Mouse (Mus musculus) G1E (cell line): Measurements from ENCODE around the gene Cmip. TPM values are rescaled to one million over a fixed set of nuclear protein-coding genes. Genes with fewer than 3 reads are reported as not detected.

Experiments used
- ATAC-seq: 2 replicates; pipeline ENCODE4 v1.8.0; 2016; ENCODE audit warnings: mild to moderate bottlenecking; ENCODE audit not compliant: insufficient number of reproducible peaks, poor library complexity, low FRiP score, severe bottlenecking; ENCODE audit errors: extremely low read depth
- DNase-seq: peaks from one replicate; pipeline ENCODE4 v3.0.0; 2012; ENCODE audit warnings: low spot score
- H3K27me3 ChIP-seq: 2 replicates; pipeline ENCODE4 v1.6.1; 2012; ENCODE audit warnings: mild to moderate bottlenecking, low read length, inconsistent platforms; ENCODE audit not compliant: insufficient read depth
- H3K36me3 ChIP-seq: replicated peaks from 2 replicates; pipeline ENCODE3; 2012; ENCODE audit warnings: mild to moderate bottlenecking, inconsistent platforms
- H3K4me1 ChIP-seq: 2 replicates; pipeline ENCODE4 v1.6.1; 2012; ENCODE audit warnings: low read depth, low read length, inconsistent platforms, mixed read lengths; ENCODE audit not compliant: insufficient read depth
- H3K4me3 ChIP-seq: 2 replicates; pipeline ENCODE4 v1.5.1; 2012; ENCODE audit warnings: low read depth, mild to moderate bottlenecking, inconsistent platforms, low read length, moderate library complexity, mixed read lengths
- H3K9me3 ChIP-seq: replicated peaks from 2 replicates; pipeline ENCODE4 v1.6.1; 2012; ENCODE audit warnings: inconsistent platforms
- CTCF ChIP-seq: IDR thresholded peaks from 2 replicates; pipeline ENCODE4 v1.5.1; 2012; ENCODE audit warnings: low read depth, low read length, inconsistent platforms, mixed read lengths
- GATA1 ChIP-seq: IDR thresholded peaks from 2 replicates; pipeline ENCODE4 v1.6.1; 2012; ENCODE audit warnings: borderline replicate concordance, low read length, inconsistent platforms, mixed read lengths
- GATA2 ChIP-seq: IDR thresholded peaks from 2 replicates; pipeline ENCODE4 v1.6.1; 2012; ENCODE audit warnings: low read depth, low read length, inconsistent platforms, borderline replicate concordance
- POLR2AphosphoS5 ChIP-seq: IDR thresholded peaks from 2 replicates; pipeline ENCODE4 v1.6.1; 2012; ENCODE audit warnings: low read depth, low read length, inconsistent platforms; ENCODE audit not compliant: insufficient replicate concordance
- TAL1 ChIP-seq: conservative IDR thresholded peaks from 2 replicates; pipeline ENCODE4 v1.6.1; 2012; ENCODE audit warnings: low read depth, low read length, inconsistent platforms, mixed read lengths
- polyA plus RNA-seq: library from polyadenylated mRNA; stranded (reverse); fragments of >175 nt; gene quantifications from 2 replicates; pipeline ENCODE4 v1.2.3, GENCODE M21; 2012
- total RNA-seq, 2 experiments: library from RNA; stranded (forward) in 1 of 2; stranded (reverse) in 1 of 2; fragments of 200-1000 nt in 1 of 2; fragments of >200 nt in 1 of 2; fragmentation: Nextera tagmentation in 1 of 2; gene quantifications; 2 replicates each; pipeline ENCODE4 v1.2.3; 2014 to 2017

Cmip gene
- total and polyA plus RNA-seq, 3 experiments = 5.8 to 88.8 (median 65.3) TPM

DNA sequence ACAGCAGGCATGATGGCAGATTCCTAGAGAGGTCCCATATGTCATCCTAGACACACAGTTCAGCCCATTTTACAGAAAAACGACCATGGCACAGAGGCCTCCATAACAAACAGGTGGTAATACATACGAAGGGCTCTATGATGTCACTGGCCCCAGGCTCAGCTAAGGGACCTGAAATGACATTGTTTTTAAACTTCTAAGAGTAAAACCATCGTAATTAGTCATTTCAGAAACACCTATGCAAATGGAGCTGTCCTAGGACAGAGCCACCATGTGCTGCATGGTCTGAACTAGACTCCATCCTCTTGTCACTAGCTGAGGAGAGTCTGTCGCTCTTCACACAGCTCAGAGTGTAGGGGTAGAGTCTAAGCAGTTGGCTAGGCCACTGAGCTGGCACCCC lies 173.8 kb downstream of the Cmip start:
- Histone ChIP-seq H3K9me3 (no peaks in the 10 kb centered on the region), H3K36me3 (peaks cover 98% of the 10 kb centered on the region), H3K27me3 (no peaks in the 10 kb centered on the region), H3K4me1 (no peaks in the 10 kb centered on the region), H3K4me3 (no peak overlapping the region)
- no peak for DNase-seq
- no peak for TF ChIP-seq GATA1
- TF ChIP-seq TAL1 = no peak
- ATAC-seq = no peak

- ATAC-seq (no peak), DNase-seq (no peak)
- TF ChIP-seq GATA1 (no peak), CTCF (no peak), TAL1 (no peak), POLR2AphosphoS5 (no peak), GATA2 (no peak)
- Histone ChIP-seq H3K4me1 (no peaks in the 10 kb centered on the region), H3K4me3 (no peak overlapping the region), H3K36me3 (peaks cover 99% of the 10 kb centered on the region), H3K9me3 (no peaks in the 10 kb centered on the region), H3K27me3 (no peaks in the 10 kb centered on the region)
Measured at GRCm38 (mm10) chr8:117431554-117431953, 174.7 kb downstream of the Cmip start.

GRCm38 (mm10) chr8:117432111-117432510 lies 175.2 kb downstream of the Cmip start:
- H3K4me1 ChIP-seq = no peaks in the 10 kb centered on the region
- no peak for DNase-seq
- H3K27me3 ChIP-seq = no peaks in the 10 kb centered on the region
- no peak for TF ChIP-seq GATA1
- no peak for TF ChIP-seq GATA2
- TF ChIP-seq POLR2AphosphoS5 = no peak
- no peak for TF ChIP-seq TAL1
- TF ChIP-seq CTCF = no peak
- H3K36me3 ChIP-seq = peaks cover 99% of the 10 kb centered on the region
- no peak overlapping the region for H3K4me3 ChIP-seq
- ATAC-seq = no peak
- no peaks in the 10 kb centered on the region for H3K9me3 ChIP-seq

GRCm38 (mm10) chr8:117433968-117434367 lies 177.1 kb downstream of the Cmip start:
- H3K36me3 ChIP-seq = peaks cover 100% of the 10 kb centered on the region
- H3K4me1 ChIP-seq = no peaks in the 10 kb centered on the region
- no peak for DNase-seq
- H3K9me3 ChIP-seq = no peaks in the 10 kb centered on the region
- TF ChIP-seq CTCF = no peak
- TF ChIP-seq GATA1 = no peak
- no peak for TF ChIP-seq GATA2
- no peak for TF ChIP-seq POLR2AphosphoS5
- ATAC-seq = no peak
- H3K27me3 ChIP-seq = no peaks in the 10 kb centered on the region
- no peak overlapping the region for H3K4me3 ChIP-seq

DNA sequence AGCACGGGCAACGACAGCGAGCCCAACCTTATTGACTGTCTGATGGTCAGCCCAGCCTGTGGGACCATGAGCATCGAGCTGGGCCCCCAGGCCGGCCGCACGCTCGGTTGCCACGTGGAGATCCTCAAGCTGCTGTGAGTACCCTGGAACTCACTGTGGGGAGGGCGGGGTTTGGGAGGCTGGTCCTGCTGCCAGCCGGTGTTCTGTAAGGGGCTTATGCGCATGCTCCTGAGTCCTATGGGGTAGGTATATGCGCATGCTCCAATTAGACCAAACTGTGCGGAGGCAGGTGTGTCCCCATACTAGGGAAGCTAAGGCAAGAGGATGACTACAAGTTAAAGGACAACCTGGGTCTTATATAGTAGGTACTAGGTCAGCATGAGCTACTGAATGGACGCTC lies 179.9 kb downstream of the Cmip start:
- H3K27me3 ChIP-seq = no peaks in the 10 kb centered on the region
- ATAC-seq (no peak), DNase-seq (no peak)
- peaks cover 94% of the 10 kb centered on the region for H3K36me3 ChIP-seq
- no peaks in the 10 kb centered on the region for H3K4me1 ChIP-seq
- no peak overlapping the region for H3K4me3 ChIP-seq
- no peaks in the 10 kb centered on the region for H3K9me3 ChIP-seq
- no peak for TF ChIP-seq TAL1
- TF ChIP-seq GATA2 = no peak
- TF ChIP-seq GATA1 = no peak
- no peak for TF ChIP-seq CTCF
- no peak for TF ChIP-seq POLR2AphosphoS5

DNA sequence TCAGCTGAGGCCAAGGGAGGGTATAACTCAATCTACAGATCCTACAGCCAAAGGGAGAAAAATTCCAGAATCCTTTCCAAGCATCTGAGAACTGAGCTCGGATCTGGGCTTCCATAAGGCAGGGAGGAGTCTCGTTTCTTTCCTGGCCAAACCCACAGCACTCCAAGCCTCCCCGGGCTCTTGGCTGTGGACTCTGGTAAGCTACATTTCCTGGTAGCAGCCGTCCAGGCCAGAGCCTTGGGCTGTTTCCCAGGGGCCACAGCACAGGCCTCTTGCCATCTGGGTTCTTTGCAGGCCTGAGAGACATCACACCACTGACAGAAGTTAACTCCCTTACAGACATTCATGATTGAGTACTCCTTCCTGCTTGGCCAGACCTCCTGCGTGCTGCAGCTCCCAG lies 180.8 kb downstream of the Cmip start:
- Histone ChIP-seq H3K9me3 (no peaks in the 10 kb centered on the region), H3K4me3 (no peak overlapping the region), H3K36me3 (peaks cover 87% of the 10 kb centered on the region), H3K4me1 (no peaks in the 10 kb centered on the region), H3K27me3 (no peaks in the 10 kb centered on the region)
- DNase-seq = no peak
- TF ChIP-seq CTCF (no peak), GATA2 (no peak), TAL1 (no peak), POLR2AphosphoS5 (no peak), GATA1 (no peak)
- no peak for ATAC-seq

GRCm38 (mm10) chr8:117440317-117440716 lies 183.5 kb downstream of the Cmip start:
- Histone ChIP-seq H3K9me3 (no peaks in the 10 kb centered on the region), H3K4me1 (no peaks in the 10 kb centered on the region), H3K36me3 (peaks cover 84% of the 10 kb centered on the region), H3K4me3 (no peak overlapping the region), H3K27me3 (no peaks in the 10 kb centered on the region)
- no peak for DNase-seq
- TF ChIP-seq POLR2AphosphoS5 (no peak), GATA1 (no peak)
- ATAC-seq = no peak
